Mouse (Mus musculus): ENCODE data around the gene Pfn1.

Pfn1 gene

DNA sequence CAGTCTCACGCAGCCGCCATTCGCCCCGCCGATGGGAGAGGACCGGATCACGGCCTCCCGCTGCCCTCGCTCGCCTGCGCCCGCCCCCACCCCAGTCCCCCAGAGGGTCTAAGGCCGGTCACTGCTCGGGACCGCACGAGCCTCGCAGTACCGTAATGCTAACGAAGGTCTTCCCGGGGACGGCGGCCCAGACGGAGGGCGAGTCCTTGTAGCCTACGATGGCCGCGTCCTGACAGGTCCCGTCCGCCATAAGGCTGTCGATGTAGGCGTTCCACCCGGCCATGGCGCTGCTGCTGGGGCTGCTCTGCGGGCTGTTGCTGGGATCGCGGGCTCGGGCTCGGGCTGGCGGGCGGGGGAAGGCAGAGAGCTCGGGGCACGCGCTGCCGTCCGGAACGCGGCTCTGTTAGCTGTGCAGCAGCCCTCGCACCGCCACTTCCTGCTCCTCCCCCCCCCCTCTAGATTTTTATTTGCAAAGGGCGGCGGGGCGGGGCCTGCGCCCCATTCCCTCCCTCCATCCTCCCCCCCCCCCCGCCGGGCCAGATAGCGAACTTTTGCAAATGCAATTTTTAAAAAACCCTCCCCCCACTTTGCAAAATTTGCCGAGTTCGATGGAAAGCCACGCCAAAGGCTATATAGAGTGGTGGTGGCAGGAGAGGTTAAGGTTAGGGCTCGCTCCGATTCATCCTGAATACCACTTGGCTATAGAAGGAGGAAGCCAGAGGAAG lies at the start of gene Pfn1:
Gene Pfn1, minus strand, starts transcription at position 447 of the 725 bp plus-strand sequence.
- DNase-seq (ENCODE audit: low read depth): peak; percentile 92

DNA sequence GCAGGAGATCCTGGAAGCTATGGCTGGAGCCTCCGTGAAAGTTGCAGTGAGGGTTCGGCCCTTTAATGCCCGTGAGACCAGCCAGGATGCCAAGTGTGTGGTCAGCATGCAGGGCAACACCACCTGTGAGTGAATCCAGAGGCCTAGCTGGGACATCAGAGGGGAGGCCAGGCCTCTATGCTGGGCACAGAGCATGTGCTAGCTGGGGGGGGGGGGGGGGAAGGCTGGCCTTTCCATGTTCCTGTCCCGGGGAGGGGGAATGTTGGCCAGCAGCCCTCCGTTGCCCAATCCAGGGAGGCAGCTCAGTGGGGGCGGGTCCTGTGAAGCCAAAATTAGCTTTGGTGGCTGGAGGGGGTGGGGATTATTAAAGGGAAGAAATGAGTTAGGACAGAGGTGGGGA lies 48.3 kb upstream of the Pfn1 start:
- no peak for DNase-seq (ENCODE audit: low read depth)

GRCm38 (mm10) chr11:70701984-70702733 lies 47.7 kb upstream of the Pfn1 start:
- no peak for DNase-seq (ENCODE audit: low read depth)

DNA sequence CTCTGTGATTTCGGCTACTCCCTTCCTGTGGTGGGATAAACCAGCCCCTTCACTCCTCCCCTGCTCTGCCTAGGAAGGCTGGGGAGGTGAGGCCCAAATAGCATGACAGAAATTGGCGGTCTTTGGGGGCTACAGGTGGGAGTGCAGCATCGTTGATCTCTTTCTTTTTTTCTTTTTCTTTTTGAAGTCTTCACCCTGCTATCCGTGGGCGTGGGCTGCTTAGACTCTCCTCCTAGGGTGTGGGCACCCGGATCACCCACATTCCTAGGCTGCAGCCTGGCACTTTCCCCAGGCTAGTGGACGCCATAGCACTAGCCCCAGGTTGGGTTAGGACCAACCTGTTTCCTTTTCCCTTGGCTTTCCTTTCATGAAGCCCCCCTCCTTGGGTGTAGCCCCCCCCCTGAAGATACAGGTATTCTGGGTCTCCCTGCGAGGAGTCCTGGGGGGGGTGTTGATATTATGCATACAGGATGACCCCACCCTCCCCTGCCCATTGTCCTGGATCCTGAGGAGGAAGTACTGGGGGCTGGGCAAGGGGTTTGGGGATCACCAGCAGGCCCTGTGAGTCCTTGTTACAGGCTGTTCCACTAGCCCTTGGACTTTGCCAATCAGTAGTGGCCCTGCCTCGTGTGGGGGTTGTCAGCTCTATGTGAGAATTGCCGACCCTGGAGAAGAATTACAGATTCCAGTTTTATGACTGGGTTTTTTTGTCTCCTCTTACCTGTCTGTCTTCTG lies 46.9 kb upstream of the Pfn1 start:
- DNase-seq (ENCODE audit: low read depth): no peak

DNA sequence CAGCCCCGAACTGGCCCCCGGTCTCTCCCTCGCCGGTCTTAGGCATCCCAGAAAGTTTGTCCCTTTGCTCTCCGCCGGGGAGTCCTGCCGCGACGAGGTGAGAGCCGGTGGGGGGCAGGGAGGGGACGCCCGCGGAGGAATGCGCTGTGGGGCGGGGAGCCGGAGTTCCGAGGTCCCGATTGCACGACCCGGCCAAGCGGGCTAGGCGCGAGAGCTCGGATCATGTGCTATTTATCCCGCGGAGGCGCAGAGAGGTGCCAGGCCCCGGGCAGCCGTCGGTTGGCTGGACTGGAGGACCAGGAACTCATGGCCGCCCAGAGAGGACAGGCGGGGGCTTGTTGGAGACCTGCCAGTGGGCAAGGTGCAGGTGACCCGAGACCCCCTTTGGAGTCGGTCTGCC lies 46.2 kb upstream of the Pfn1 start:
- DNase-seq (ENCODE audit: low read depth): peak; percentile 68

GRCm38 (mm10) chr11:70699722-70700556 lies 45.5 kb upstream of the Pfn1 start, which contains the start of the genes Inca1 and Kif1c:
Inca1 (minus strand) TSS chr11:70700155.
Kif1c (plus strand) TSS chr11:70700548.
- peak; percentile 97 for DNase-seq (ENCODE audit: low read depth)

- DNase-seq (ENCODE audit: low read depth): no peak
Measured at GRCm38 (mm10) chr11:70699051-70699450, 44.6 kb upstream of the Pfn1 start.

- peak; percentile 57 for DNase-seq (ENCODE audit: low read depth)
Measured at GRCm38 (mm10) chr11:70697376-70697775, 42.9 kb upstream of the Pfn1 start.

DNA sequence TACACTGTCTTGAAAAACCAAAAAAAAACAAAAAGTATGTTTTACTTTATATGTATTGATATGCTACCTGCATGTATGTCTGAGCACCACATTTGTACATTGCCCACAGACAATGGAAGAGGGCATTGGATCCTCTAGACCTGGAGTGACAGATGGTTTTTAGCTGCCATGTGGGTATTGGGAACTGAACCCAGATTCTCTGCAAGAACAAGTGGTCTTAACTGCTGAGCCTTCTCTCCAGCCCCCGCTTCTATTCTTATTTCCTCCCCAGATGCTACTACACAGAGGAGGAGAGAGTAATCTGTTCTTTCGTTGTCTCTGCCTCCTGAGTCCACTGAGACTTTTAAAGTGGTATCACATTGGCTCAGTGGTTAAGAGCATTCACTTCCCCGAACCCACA lies 39.1 kb upstream of the Pfn1 start:
- no peak for DNase-seq (ENCODE audit: low read depth)

DNA sequence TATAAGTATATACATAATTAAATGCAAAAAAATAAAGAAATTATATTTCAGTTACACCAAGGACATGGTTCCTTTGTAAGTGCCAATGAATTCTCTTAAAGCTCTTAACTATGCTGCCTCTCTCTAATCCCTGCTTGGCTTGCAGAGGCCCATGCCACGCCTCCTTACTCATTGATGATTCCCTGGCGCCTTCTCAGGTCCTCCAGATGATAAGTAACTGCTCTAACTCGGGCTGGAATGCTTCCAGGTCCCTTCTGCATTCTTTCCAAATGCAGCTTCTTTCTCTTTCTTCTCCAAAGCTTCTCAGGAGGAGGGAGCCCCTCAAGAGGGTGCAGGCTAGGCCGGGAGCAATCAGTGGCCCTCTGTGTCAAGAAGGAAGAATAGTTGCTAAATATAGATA lies 35.1 kb upstream of the Pfn1 start:
- DNase-seq (ENCODE audit: low read depth): no peak

GRCm38 (mm10) chr11:70688372-70688771 lies 33.9 kb upstream of the Pfn1 start:
- no peak for DNase-seq (ENCODE audit: low read depth)

- peak; percentile 79 for DNase-seq (ENCODE audit: low read depth)
Measured at GRCm38 (mm10) chr11:70687601-70688199, 33.3 kb upstream of the Pfn1 start, which contains the start of gene Camta2. Camta2 (minus strand) TSS chr11:70688105.

DNA sequence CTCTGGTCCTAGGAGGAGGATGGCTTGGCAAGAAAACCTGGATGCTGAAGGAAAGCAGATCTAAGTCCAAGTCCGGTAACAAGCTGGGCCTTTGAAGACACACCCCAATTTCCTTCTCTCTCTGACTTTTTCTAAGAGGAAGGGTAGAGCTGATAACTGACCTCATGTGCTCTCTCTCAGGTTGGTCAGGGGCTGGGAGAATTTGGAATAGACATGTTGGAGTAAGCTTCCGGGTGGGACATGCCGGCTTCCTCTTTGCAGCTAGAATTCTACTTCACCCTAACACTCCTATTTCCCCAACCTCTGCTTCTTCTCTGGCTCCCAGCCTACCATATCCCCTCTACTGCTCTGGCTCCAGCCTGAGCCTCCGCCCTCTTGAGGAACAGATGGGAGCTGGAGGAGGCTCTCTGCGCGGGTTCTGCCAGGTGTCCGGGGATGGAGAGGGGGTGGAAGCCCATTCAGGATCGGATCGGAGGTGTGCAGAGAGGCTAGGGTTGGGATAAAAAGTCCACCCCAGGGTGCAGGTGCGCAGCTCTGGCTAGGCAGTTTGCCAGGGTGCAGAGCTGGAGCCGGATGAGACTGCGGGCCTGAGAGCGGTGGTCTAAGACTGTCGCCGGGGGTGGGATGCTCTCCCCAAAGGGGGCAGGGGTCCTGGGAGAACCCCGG lies 32.6 kb upstream of the Pfn1 start:
- no peak for DNase-seq (ENCODE audit: low read depth)

GRCm38 (mm10) chr11:70683640-70684039 lies 29.2 kb upstream of the Pfn1 start:
- no peak for DNase-seq (ENCODE audit: low read depth)

DNA sequence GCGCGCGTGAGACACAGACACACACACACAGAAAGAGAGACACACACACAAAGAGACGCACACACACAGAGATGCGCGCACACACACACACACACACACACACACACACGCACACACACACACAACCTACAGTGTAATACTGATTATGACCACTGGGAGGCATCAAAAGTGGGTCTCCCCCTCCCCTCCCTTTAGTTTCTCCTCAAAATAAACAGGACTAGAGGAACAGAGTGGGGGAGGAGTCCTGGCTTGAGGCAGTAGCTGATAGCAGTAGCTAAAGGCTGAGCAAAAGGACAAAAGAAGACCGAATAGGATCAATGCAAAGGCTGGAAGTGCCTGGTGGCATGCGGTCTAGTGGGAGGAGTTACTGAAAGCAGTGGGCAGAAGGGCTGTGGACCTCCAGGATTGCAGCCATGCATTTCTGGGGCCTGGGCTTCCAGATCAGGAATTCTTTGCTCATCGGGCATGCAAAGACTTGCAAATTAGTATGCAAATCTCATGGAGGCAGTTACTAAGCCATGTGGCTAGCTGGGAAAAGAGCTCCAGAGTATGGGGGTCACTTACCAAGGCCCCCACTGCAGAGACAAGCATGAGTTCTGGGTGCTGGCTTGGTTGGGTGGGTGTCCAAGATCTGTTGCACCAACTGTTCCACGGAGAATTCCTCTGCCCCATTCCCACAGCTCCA lies 27.6 kb upstream of the Pfn1 start:
- peak; percentile 78 for DNase-seq (ENCODE audit: low read depth)

GRCm38 (mm10) chr11:70681170-70681569 lies 26.7 kb upstream of the Pfn1 start:
- no peak for DNase-seq (ENCODE audit: low read depth)

- no peak for DNase-seq (ENCODE audit: low read depth)
Measured at GRCm38 (mm10) chr11:70679894-70680293, 25.4 kb upstream of the Pfn1 start.

DNA sequence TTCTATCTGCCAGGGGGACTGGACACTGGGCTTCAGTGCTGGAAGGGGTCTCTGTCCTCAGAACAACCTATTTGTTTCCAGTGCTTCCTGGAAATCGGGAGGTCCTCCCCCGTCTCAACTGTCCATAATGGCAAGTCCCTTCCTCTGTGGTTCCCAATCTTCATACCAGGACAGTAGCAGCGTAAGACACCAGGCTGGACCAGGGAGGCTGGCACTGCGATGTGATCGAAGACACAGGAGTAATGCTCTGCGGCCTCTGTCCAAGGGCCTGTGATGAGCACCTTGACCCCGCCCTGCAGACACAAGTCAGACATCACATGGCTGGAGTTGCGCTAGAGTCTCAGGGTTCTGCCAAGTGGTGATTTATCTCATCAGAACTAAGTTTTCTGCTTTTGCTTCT lies 24.9 kb upstream of the Pfn1 start:
- no peak for DNase-seq (ENCODE audit: low read depth)

- no peak for DNase-seq (ENCODE audit: low read depth)
Measured at GRCm38 (mm10) chr11:70678576-70678975, 24.1 kb upstream of the Pfn1 start.

GRCm38 (mm10) chr11:70678092-70678491 lies 23.6 kb upstream of the Pfn1 start:
- DNase-seq (ENCODE audit: low read depth): no peak
